Mouse (Mus musculus) bone marrow macrophage, adult 2 months (primary cell): Measurements from ENCODE around the gene Polr3a. TPM values are rescaled to one million over a fixed set of nuclear protein-coding genes. Genes with fewer than 3 reads are reported as not detected.

ENCODE experiments used
- H3K27ac ChIP-seq: 2 replicates; pipeline ENCODE4 v1.5.1; 2012; ENCODE audit warnings: low read depth, low read length; ENCODE audit not compliant: insufficient read depth
- H3K4me1 ChIP-seq: 2 replicates; pipeline ENCODE4 v1.6.1; 2012; ENCODE audit warnings: low read length; ENCODE audit not compliant: control insufficient read depth, insufficient read depth
- H3K4me3 ChIP-seq: 2 replicates; pipeline ENCODE4 v1.5.1; 2012; ENCODE audit warnings: mild to moderate bottlenecking, low read length, moderate library complexity; ENCODE audit not compliant: insufficient read depth
- CTCF ChIP-seq: IDR thresholded peaks from 2 replicates; pipeline ENCODE4 v1.5.1; 2012; ENCODE audit warnings: low read depth, mild to moderate bottlenecking, low read length, moderate library complexity
- POLR2A ChIP-seq: IDR thresholded peaks from 2 replicates; pipeline ENCODE4 v1.6.1; 2012; ENCODE audit warnings: mild to moderate bottlenecking, low read depth, low read length, borderline replicate concordance
- polyA plus RNA-seq: library from polyadenylated mRNA; stranded (reverse); fragments of >200 nt; gene quantifications from 2 replicates; pipeline ENCODE4 v1.2.4, GENCODE M21; 2012; ENCODE audit not compliant: missing spikeins, insufficient read depth, insufficient read length

Gene Polr3a
- polyA plus RNA-seq, 1 experiment: 17.5 TPM

DNA sequence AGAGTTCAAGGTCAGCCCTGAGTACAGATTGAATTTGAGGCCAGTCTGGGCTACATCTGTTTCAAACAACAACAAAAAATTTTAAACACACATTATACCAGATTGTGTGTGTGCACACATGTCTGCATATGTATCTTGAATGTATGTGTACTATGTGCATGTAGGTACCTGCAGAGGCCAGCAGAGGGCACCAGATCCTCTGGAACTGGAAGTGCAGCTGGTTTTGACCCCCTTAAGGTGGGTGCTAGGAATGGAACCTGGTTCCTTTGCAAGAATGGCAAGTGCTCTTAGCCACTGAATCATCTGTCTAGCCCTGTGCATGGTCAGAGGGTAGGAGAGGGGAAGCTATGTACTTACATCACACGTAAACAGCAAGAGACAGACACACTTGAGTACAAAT lies 23.4 kb upstream of the Polr3a start:
- TF ChIP-seq POLR2A (no peak), CTCF (peak; percentile 44; the same call in 1 of the 2 replicates)
- Histone ChIP-seq H3K4me1 (no peaks in the 10 kb centered on the region), H3K4me3 (no peak overlapping the region), H3K27ac (no peak overlapping the region)

DNA sequence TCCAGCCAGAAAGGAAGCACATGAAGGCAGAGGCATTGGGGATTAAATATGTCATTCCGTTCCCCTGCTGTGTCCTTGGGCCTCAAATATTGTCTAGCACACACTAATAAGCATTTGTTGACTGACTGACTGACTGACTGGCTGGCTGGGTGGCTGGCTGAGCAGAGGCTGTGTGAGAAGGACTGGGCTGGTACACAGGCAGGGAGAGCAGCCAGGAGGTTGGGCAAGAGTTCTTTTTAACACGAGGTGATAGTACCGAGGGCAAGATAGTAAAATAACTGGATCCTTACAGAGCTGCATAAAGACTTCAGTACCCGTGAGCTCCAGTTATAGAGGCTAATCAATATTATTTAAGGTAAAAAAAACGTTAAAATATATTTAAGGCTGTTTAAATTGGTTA lies 22.7 kb upstream of the Polr3a start:
- no peaks in the 10 kb centered on the region for H3K4me1 ChIP-seq
- H3K27ac ChIP-seq: no peak overlapping the region
- H3K4me3 ChIP-seq: no peak overlapping the region
- TF ChIP-seq POLR2A: no peak
- TF ChIP-seq CTCF: no peak

DNA sequence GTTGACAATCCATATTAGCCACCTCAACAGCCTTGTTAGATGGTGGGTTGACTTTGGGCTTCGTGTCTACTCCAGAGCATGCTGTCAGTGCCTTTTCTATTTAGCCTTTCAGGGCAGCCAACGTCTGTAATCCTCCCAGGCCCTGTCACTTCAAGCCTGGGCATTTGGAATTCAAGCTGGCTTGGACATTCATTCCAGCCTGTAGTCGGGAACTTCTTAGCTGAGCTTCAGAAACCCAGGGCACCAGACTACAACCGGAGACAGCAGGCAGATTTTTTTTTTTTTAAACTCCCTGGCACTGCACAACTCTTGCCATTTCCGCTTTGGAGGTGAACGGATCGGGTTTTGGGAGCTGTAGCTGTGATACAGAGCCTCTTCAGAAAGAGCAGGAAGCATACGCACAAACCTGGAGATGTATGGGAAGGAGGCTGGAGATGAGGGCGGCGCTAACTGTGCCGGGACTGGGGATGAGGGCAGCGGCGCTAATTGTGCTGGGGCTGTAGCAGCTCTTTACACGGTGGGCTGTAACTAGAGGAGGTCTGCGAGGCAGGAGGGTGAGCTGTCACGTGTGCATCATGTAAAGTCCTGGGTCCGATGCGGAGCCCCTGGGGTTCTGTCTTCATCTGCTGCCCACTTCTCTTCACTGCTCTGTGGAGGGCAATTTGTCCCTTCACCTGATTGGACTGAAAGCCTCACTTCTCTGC lies 21.4 kb upstream of the Polr3a start:
- Histone ChIP-seq H3K4me1 (no peaks in the 10 kb centered on the region), H3K27ac (no peak overlapping the region), H3K4me3 (no peak overlapping the region)
- TF ChIP-seq CTCF: no peak
- TF ChIP-seq POLR2A: no peak

DNA sequence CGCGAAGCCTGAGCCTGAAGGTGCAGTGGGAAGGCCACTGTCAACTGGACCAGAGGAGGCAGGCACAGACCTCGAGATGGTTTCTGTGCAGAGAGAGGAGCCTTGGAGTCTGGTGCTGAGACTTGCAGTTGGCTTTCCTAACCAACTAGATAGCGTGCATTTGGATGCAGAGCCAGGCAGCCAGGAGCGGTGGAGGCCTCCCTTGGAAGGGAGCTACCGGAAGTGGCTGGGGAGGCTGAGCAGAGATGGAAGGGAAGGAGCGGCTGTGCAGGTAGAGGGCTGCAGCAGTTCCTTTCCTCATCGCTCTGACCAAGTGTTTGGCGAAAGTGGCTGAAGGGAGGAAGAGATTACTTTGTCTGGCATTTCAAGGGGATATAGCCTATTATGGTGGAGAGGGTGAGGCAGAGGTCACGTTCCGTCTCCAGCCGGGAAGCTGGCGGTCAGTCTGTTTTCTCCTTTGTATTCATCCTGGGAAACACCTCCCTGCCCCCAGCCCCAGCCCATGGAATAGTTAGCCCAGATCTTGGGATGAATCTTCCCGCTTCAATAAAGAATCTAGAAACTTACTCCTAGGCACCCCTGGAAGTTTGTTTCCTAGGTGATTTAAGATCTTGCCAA lies 20.7 kb upstream of the Polr3a start:
- Histone ChIP-seq H3K4me1 (no peaks in the 10 kb centered on the region), H3K4me3 (no peak overlapping the region), H3K27ac (no peak overlapping the region)
- TF ChIP-seq CTCF (no peak), POLR2A (no peak)

DNA sequence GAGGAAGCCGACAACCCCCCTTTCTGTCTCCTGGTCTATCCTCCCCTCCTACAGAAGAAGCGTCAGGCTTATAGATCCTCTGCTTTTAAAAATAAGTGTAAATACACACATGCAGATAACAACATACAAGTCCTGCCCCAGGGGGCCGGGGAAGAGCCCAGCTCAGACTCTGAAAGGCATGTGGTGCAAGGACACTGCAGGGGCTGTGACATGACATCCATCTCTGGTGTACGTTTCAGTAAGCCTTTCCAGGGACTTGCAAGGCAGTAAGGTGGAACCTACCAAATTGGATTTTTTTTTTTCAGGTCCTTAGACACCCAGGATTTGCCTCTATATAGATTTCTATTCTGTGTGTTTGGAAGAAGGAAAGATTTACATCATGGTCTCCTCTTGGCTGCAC lies 14.4 kb upstream of the Polr3a start:
- H3K27ac ChIP-seq: no peak overlapping the region
- TF ChIP-seq CTCF: no peak
- TF ChIP-seq POLR2A: no peak
- no peak overlapping the region for H3K4me3 ChIP-seq
- no peaks in the 10 kb centered on the region for H3K4me1 ChIP-seq

DNA sequence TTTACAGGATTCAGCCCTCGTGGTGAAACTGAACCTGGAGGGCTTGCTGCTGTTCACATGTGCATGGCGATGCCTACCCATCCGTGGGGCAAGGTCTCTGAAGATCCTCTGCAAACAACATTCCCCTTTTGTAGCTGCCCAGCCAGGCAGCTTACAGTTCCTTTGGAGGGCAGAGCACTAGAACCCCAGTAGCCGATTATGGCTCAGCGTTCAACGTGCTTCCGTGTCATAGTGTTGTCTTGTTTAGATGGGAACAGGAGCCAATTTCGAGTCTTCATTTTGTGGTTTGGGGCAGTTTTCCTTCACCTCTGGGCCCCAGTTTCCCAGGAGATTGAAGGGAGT lies 14.0 kb upstream of the Polr3a start:
- no peak overlapping the region for H3K27ac ChIP-seq
- TF ChIP-seq POLR2A (no peak), CTCF (no peak)

DNA sequence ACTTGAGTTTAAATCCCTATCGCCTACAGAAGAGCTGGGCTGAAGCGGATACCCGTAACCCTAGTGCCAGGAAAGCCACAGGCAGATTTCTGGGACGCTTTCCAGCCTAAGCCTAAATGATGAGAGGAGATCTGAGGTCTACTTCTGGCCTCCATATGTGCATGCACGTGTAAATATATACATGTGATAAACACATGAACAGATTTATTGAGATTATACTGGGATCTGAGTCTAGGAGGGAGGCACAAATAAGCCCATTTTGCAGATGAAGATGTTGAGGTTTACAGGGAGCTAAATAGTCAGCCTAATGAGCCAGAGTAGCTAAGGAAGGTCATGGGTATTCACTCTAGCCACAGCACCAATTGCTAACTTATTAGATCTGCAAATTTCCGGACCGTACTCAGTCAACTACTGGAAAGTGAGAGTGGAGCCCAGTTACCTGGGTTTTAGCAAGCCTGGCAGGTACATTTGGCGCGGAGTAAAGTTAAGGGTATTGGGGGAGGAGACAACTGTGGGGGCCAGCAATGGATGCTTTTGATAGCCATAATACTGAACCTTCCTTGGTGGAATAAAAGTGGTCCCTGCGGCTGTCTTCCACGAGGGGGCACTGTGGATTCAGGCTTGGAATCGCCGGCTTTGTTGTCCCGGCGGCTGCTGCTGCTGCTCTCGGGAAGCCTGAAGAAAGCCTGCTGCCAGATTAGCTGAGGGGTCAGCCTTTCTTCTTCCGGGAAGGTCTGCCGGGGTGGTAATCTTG lies 13.4 kb upstream of the Polr3a start:
- Histone ChIP-seq H3K4me3 (no peak overlapping the region), H3K27ac (no peak overlapping the region), H3K4me1 (no peaks in the 10 kb centered on the region)
- TF ChIP-seq CTCF: peak; percentile 60
- TF ChIP-seq POLR2A: no peak

More for the DNA sequence above, 14.0 kb upstream of the Polr3a start:
- Histone ChIP-seq H3K4me3 (no peak overlapping the region), H3K4me1 (no peaks in the 10 kb centered on the region)

DNA sequence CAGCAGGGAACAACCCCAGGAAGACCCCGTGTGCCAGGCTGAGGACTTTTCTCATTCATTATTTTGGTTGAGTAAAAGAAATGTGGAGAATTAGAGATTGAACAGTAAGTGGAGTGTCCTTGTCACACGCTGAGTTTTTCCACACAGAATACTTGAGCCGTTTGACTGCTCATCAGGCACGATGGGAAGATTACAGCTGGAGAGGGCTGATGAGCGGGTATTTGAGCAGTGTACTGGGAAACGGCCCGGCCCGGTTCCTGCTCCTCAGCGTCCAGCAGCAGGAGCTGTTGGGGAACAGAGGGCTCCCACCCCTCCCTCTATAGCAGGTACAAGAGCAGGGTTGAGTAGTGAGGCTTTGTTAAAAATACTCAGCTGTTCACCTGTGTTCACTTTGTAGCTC lies 12.6 kb upstream of the Polr3a start:
- TF ChIP-seq POLR2A: no peak
- TF ChIP-seq CTCF: no peak
- H3K4me3 ChIP-seq: no peak overlapping the region
- H3K27ac ChIP-seq: no peak overlapping the region
- peaks cover 1% of the 10 kb centered on the region for H3K4me1 ChIP-seq

DNA sequence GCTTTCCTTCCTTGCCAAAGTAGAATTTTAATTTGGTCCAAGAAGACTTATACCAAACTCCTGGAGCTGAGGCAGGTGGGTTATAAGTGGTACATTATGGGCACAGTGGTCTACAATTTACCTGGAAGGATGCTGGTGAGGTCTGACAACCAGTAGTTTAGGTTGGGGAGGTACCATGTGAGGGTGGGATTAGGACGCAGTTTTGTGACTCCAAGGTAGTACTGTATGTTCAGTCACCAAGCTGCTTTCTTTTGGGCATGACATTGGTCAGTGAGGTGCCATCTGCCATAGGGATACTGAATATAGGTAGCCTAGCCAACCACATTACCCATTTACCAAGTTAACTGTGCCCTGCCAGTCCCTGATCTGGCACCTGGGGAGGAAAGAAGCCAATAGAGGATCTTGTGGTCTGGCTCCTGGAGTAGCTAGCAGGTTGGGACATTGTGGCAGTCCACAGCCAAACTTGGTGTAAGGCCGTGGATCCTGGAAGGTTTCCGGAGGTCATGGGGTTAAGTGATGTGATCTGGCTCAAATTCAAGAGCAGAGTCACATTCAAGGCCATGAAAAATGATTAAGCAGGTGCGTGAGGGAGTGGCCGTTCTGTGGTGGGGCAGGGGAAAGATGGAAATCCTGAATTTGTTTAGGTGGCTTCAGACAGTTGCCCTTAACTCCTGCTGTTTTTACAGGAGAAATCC lies 11.8 kb upstream of the Polr3a start:
- H3K4me1 ChIP-seq: peaks cover 6% of the 10 kb centered on the region
- TF ChIP-seq POLR2A (no peak), CTCF (no peak)
- H3K4me3 ChIP-seq: no peak overlapping the region
- no peak overlapping the region for H3K27ac ChIP-seq
